Mouse (Mus musculus) forebrain, embryonic 12.5 days (tissue): ENCODE measurements at regions not wholly inside any gene's neighbourhood (a gene's known extent, or its start where the extent isn't known, plus 50 kb on each side); places are given as distances from the start of the nearest gene placed in this dataset.

ENCODE experiments used
- ATAC-seq: fragments of 200-750 bp; cut with Nextera tagmentation; 2 replicates; pipeline ENCODE4 v1.8.0; 2017; ENCODE audit warnings: moderate TSS enrichment; ENCODE audit not compliant: low FRiP score
- H3K27ac ChIP-seq: fragments of 300-500 bp; sonication (generic); 2 replicates; pipeline ENCODE4 v1.5.1; 2016; ENCODE audit warnings: mild to moderate bottlenecking
- H3K27me3 ChIP-seq: fragments of 300-500 bp; sonication (generic); 2 replicates; pipeline ENCODE4 v1.6.1; 2016; ENCODE audit warnings: mild to moderate bottlenecking
- H3K36me3 ChIP-seq: fragments of 300-500 bp; sonication (generic); replicated peaks from 2 replicates; pipeline ENCODE4 v1.6.1; 2016; ENCODE audit warnings: mild to moderate bottlenecking
- H3K4me1 ChIP-seq: fragments of 300-500 bp; sonication (generic); 2 replicates; pipeline ENCODE4 v1.6.1; 2016
- H3K4me2 ChIP-seq: fragments of 300-500 bp; sonication (generic); 2 replicates; pipeline ENCODE4 v1.6.1; 2016; ENCODE audit warnings: mild to moderate bottlenecking, moderate library complexity
- H3K4me3 ChIP-seq: fragments of 300-500 bp; sonication (generic); replicated peaks from 2 replicates; pipeline ENCODE4 v1.5.1; 2016; ENCODE audit warnings: mild to moderate bottlenecking
- H3K9ac ChIP-seq: fragments of 300-500 bp; sonication (generic); 2 replicates; pipeline ENCODE4 v1.6.1; 2016; ENCODE audit warnings: mild to moderate bottlenecking
- H3K9me3 ChIP-seq: fragments of 300-500 bp; sonication (generic); 2 replicates; pipeline ENCODE4 v1.6.1; 2016
- WGBS: fragments of 180-500 bp; shearing (Covaris S2); methylation state at CpG from one replicate; pipeline ENCODE4 v1.1.7; 2016; 5-methylcytosine and 5-hydroxymethylcytosine counted together

DNA sequence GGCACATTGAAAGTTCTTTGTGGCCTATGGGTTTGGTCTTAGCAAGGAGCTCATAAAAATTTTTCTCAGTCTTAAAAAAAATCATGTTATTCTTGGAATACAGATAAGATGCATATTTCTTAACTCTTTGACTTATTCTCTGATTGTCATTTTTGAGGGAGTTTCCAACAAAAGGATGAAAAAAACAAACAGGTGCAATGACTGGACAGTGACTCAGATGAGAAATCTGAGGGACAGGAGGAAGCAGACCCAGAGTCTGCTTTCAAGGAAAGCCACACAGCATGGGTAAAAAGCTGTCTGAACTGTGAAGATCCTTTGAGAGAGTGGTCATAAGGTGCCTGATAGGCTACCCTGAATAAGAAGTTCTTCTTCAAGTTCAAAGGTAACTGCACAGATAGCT lies 363.8 kb upstream of the Marcks start:
- no peaks in the 10 kb centered on the region for H3K27me3 ChIP-seq
- no peaks in the 10 kb centered on the region; the same call in 1 of the 2 replicates for H3K4me1 ChIP-seq
- no peak overlapping the region for H3K4me2 ChIP-seq
- H3K9ac ChIP-seq, result no peak overlapping the region
- H3K9me3 ChIP-seq, result no peaks in the 10 kb centered on the region
- H3K36me3 ChIP-seq, result no peaks in the 10 kb centered on the region
- no peak overlapping the region for H3K4me3 ChIP-seq
- no peak overlapping the region for H3K27ac ChIP-seq
- no peak for ATAC-seq

DNA sequence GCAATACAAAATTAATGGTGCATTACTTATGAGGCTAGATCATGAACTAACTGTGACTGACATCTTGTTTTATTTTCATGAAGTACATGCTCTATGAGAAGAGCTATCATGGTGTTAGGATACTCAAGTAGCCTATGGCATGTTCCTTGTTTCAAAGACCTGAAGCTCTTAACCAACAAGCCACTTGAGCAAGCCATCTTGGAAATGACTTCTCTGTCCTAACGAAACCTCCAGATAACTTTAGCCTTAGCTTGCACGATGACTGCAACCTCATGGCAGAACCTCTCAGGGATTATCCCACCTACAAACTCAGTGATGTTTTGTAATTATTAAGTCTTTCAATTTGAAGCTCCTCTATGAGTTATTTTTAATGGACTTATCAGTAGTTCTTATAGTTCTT lies 362.3 kb upstream of the Marcks start:
- no peaks in the 10 kb centered on the region for H3K9me3 ChIP-seq
- no peak overlapping the region for H3K27ac ChIP-seq
- 94% methylated on average over 2 of the region's 2 CpGs for WGBS
- H3K4me2 ChIP-seq, result no peak overlapping the region
- no peak overlapping the region for H3K4me3 ChIP-seq
- H3K36me3 ChIP-seq, result no peaks in the 10 kb centered on the region
- no peak for ATAC-seq
- no peaks in the 10 kb centered on the region for H3K27me3 ChIP-seq
- no peaks in the 10 kb centered on the region; the same call in 1 of the 2 replicates for H3K4me1 ChIP-seq
- no peak overlapping the region for H3K9ac ChIP-seq

DNA sequence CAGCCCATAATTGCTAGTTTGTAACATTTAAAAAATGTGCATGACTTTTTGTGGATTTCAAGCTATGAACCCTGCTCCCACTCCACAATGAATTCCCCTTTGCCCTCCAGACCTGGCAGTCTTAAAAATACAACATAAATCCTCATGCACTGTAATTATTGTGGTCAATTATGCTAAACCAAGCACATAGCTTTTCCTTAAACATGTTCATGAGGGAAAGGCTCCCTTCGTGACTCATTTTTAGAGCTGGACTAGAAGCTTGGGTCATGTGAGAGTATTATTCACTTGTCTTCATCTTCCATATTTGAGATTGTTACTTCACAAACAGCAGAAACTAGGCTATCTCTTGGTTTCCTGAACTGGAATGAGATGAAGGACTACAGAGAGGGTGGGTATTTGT lies 356.7 kb upstream of the Marcks start:
- H3K4me3 ChIP-seq, result no peak overlapping the region
- H3K27ac ChIP-seq, result no peak overlapping the region
- H3K36me3 ChIP-seq, result no peaks in the 10 kb centered on the region
- H3K9ac ChIP-seq, result no peak overlapping the region
- H3K4me2 ChIP-seq, result no peak overlapping the region
- no peak for ATAC-seq
- WGBS, result 84% methylated on average over 1 of the region's 1 CpGs
- peaks cover 10% of the 10 kb centered on the region for H3K4me1 ChIP-seq
- H3K9me3 ChIP-seq, result no peaks in the 10 kb centered on the region
- H3K27me3 ChIP-seq, result no peaks in the 10 kb centered on the region

DNA sequence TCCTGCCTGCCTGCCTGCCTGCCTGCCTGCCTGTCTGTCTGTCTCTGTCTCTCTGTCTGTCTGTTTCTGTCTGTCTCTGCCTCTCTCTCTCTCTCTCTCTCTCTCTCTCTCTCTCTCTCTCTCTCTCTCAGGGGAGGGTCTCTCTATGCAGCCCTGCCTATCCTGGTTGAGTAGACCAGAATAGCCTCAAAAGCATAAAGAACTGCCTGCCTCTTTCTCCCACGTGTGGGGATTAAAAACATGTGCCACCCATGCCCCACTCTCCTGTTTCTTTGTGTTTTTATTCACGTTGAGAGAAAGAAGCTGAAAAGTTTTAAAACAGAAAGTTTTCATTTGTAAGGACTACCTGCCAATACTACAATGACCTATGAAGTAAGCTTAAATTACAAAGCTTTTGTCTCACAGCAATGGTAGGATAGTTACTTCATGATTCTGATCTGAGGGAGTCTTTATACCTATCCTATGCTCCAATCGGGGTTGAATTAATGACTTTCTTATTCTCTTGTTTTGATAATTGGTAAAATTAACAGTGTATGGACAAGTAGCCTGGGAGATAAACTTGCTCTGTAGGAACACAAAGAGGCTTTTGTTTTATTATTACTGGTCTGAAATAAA lies 355.9 kb upstream of the Marcks start:
- H3K9ac ChIP-seq, result no peak overlapping the region
- H3K4me1 ChIP-seq, result peaks cover 10% of the 10 kb centered on the region
- H3K27me3 ChIP-seq, result no peaks in the 10 kb centered on the region
- no peaks in the 10 kb centered on the region for H3K9me3 ChIP-seq
- H3K4me2 ChIP-seq, result no peak overlapping the region
- no peaks in the 10 kb centered on the region for H3K36me3 ChIP-seq
- WGBS, result 6% methylated on average over 3 of the region's 3 CpGs
- peak; percentile 84; the same call in 1 of the 2 replicates for ATAC-seq
- peak overlapping the region; percentile 53 for H3K27ac ChIP-seq
- no peak overlapping the region for H3K4me3 ChIP-seq

DNA sequence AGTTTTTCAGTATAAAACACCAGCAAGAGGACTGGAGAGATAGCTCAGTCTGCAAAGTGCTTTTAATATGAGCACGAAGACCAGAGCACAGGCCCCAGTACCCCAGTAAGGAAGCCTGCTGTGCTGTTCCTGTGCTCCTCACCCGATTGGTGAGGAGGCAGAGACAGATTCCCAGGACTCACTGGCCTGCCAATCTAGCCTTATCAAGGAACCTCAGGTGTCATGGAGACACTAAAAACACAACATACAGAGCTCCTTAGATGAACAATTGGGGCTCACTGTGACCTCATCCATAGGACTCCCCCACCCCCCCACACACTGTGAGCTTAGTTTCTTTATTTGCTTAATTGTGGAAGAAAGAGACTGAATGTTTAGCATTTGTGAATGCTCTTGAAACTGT lies 355.4 kb upstream of the Marcks start:
- ATAC-seq, result peak; percentile 68; the same call in 1 of the 2 replicates
- no peaks in the 10 kb centered on the region for H3K27me3 ChIP-seq
- peak overlapping the region; percentile 53 for H3K27ac ChIP-seq
- H3K9me3 ChIP-seq, result no peaks in the 10 kb centered on the region
- WGBS, result 44% methylated on average over 2 of the region's 2 CpGs
- H3K4me2 ChIP-seq, result no peak overlapping the region
- peaks cover 10% of the 10 kb centered on the region for H3K4me1 ChIP-seq
- no peak overlapping the region for H3K9ac ChIP-seq
- H3K4me3 ChIP-seq, result no peak overlapping the region
- no peaks in the 10 kb centered on the region for H3K36me3 ChIP-seq

DNA sequence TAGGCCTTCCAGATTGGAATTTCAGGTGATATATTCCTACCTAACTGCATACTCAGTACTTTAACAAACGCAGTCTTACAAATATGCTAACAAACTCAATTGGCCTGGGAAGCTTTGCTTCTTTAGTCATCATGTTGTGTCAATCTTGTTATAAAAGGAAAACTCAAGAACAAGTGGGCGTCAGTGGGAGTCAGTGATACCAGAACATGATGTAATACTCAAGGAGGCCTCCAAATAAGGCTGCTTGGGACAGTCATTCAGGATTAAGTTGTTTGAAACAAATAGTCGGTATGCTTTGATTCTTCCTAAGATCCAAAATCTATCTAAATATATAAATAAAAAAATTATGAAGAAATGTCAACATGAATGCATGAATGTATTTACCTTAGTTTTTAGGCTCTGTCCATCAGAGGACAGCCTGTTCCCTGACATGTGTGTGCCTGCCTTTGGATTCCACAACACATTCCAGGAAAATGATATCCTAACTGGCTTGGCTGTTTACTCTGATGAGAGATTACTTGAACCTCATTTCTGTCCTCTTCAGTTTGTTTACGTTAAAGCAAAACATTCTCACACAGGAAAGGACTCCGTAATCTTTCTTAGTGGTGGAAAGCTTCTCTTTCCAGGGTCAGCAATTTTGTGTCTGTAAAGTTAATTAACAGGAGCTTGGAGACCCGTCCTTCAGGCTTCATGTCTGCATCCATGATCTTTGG lies 345.7 kb upstream of the Marcks start:
- WGBS, result 85% methylated on average over 6 of the region's 6 CpGs
- ATAC-seq, result no peak
- Histone ChIP-seq H3K36me3 (no peaks in the 10 kb centered on the region), H3K4me2 (no peak overlapping the region), H3K27me3 (no peaks in the 10 kb centered on the region), H3K9me3 (no peaks in the 10 kb centered on the region), H3K4me3 (no peak overlapping the region), H3K9ac (no peak overlapping the region), H3K4me1 (0 out of 2 replicates have a peak, but pooled peaks cover 3% of the 10 kb centered on the region), H3K27ac (no peak overlapping the region; the same call in 1 of the 2 replicates)

DNA sequence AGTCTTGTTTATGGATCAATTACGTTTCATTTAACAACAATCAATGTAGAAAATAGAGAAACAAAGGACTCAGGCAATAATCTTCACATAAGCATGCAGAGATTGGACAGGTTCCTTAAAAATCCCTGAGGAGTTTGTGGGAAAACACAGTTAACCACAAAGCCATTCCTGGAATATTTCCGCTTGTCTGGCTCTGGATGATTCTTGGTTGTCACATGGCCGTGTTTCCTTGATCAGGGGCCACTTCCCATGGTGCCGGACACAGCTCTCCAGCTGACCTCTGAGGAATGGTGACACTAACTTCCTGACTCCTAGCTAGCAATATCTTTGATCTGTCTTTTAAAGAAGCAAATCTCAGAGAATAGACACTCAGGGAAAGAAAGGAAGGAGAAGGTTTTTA lies 344.8 kb upstream of the Marcks start:
- Histone ChIP-seq H3K9ac (no peak overlapping the region), H3K36me3 (no peaks in the 10 kb centered on the region), H3K27me3 (no peaks in the 10 kb centered on the region), H3K4me2 (no peak overlapping the region), H3K4me1 (0 out of 2 replicates have a peak, but pooled peaks cover 3% of the 10 kb centered on the region), H3K4me3 (no peak overlapping the region), H3K9me3 (no peaks in the 10 kb centered on the region), H3K27ac (no peak overlapping the region)
- no peak for ATAC-seq
- WGBS, result 61% methylated on average over 4 of the region's 4 CpGs

DNA sequence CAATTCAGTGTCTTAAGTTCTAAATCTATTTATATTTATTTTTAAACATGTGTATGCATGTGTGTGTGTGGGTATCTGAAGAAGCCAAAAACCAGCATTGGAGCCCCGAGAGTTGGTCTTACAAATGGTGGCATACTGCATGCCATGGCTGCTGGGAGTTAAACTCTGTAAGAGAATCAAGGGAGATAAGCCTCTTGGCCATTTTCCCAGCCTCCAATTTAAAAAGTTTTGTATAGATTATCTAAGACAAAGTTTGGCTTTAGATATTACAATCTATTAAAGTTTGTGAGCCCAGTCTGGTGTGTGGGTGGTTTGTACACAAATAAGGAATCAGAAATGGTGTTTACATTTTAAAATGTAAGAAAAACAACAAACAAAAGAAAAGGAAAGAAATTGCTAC lies 343.2 kb upstream of the Marcks start:
- 82% methylated on average over 1 of the region's 1 CpGs for WGBS
- H3K4me2 ChIP-seq, result no peak overlapping the region
- H3K4me1 ChIP-seq, result 0 out of 2 replicates have a peak, but pooled peaks cover 3% of the 10 kb centered on the region
- no peak overlapping the region for H3K27ac ChIP-seq
- no peak overlapping the region for H3K4me3 ChIP-seq
- no peaks in the 10 kb centered on the region for H3K27me3 ChIP-seq
- H3K9me3 ChIP-seq, result no peaks in the 10 kb centered on the region
- no peak for ATAC-seq
- H3K36me3 ChIP-seq, result no peaks in the 10 kb centered on the region
- no peak overlapping the region for H3K9ac ChIP-seq

DNA sequence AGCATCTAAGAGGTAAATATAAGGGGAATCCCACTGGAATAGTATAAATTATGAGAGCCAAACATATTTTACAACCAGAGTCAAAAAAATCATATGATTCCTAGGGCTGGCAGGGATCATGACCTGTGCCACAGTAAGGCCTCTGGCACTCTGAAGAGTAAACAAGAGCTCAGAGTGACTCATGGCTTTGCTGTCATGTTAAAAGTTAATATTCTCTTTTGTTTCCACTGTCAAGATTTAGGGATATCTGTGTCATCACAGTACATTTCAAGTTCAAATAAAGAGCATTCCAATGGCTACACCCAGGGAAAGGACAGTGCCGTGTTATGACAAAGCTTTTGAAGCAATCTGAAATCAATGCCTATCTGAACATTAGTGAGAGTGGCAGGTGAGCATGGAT lies 341.6 kb upstream of the Marcks start:
- Histone ChIP-seq H3K27me3 (no peaks in the 10 kb centered on the region), H3K9me3 (no peaks in the 10 kb centered on the region), H3K27ac (no peak overlapping the region), H3K9ac (no peak overlapping the region), H3K4me2 (no peak overlapping the region), H3K36me3 (no peaks in the 10 kb centered on the region), H3K4me1 (0 out of 2 replicates have a peak, but pooled peaks cover 3% of the 10 kb centered on the region), H3K4me3 (no peak overlapping the region)
- 79% methylated on average over 1 of the region's 1 CpGs for WGBS
- ATAC-seq, result no peak

DNA sequence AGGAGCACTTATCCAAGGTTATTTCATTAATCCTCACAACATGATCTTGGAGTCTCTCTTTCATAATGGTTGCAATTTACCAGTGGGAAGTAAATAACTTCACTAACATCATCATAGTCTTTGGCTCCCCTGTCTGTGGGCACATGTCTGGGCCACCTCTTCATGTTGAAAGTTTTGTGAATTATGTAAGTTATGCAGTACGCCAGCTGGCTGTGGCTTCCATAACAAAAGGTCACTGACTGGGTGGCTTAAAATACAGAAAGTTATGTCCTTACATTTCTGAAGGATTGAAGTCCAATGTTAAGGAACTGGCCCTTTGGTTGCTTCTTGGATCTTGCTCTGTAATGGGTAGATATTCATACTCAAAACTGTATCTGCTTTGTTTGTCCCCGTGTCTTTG lies 339.4 kb upstream of the Marcks start:
- no peak overlapping the region for H3K4me2 ChIP-seq
- H3K4me3 ChIP-seq, result no peak overlapping the region
- H3K9me3 ChIP-seq, result no peaks in the 10 kb centered on the region
- 97% methylated on average over 2 of the region's 2 CpGs for WGBS
- H3K27me3 ChIP-seq, result no peaks in the 10 kb centered on the region
- H3K36me3 ChIP-seq, result no peaks in the 10 kb centered on the region
- H3K27ac ChIP-seq, result no peak overlapping the region
- no peak overlapping the region for H3K9ac ChIP-seq
- no peak for ATAC-seq
- no peaks in the 10 kb centered on the region for H3K4me1 ChIP-seq

DNA sequence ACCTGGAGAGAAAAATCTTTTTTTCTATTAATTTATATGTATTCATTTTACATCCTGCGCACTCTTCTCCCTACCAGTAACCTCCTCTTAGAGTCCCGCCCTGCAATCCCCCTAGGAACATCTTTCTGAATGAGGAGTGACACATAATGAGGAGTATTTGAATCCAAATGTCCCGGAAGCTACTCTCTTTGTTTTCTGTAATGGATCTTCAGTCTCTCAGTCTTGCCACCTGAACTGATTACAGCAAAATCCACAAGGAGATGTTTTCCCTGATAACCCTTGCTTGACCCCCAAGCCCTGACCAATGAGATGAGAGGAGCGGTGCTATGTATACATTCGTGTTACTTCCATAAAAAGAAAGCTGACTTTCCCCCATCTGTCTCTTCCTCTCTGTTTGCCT lies 334.4 kb upstream of the Marcks start:
- H3K9me3 ChIP-seq, result no peaks in the 10 kb centered on the region
- no peak overlapping the region for H3K4me2 ChIP-seq
- no peak for ATAC-seq
- WGBS, result 90% methylated on average over 5 of the region's 5 CpGs
- H3K9ac ChIP-seq, result no peak overlapping the region
- H3K27me3 ChIP-seq, result no peaks in the 10 kb centered on the region
- H3K4me1 ChIP-seq, result no peaks in the 10 kb centered on the region
- no peak overlapping the region for H3K4me3 ChIP-seq
- H3K27ac ChIP-seq, result no peak overlapping the region
- H3K36me3 ChIP-seq, result no peaks in the 10 kb centered on the region

DNA sequence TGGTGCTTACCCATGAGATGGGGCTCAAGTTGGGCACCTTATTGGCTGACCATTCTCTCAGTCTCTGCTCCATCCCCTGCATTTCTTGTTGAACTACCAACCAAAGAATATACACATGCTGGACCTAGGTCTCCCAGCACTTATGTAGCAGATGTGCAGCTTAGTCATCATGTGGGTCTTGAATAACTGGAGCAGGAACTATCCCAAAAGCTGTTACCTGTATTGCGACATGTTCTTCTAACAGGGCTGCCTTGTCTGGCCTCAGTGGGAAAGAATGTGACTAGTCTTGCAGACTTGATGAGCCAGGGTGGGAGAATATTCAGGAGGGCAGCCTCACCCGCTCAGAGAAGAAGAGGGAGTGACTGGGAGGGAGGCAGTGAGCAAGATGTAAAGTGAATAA lies 318.7 kb upstream of the Marcks start:
- H3K4me1 ChIP-seq, result no peaks in the 10 kb centered on the region
- no peaks in the 10 kb centered on the region for H3K36me3 ChIP-seq
- no peak overlapping the region for H3K4me2 ChIP-seq
- WGBS, result 65% methylated on average over 2 of the region's 2 CpGs
- no peaks in the 10 kb centered on the region for H3K27me3 ChIP-seq
- ATAC-seq, result no peak
- H3K4me3 ChIP-seq, result no peak overlapping the region
- no peak overlapping the region for H3K9ac ChIP-seq
- no peak overlapping the region for H3K27ac ChIP-seq
- no peaks in the 10 kb centered on the region for H3K9me3 ChIP-seq

DNA sequence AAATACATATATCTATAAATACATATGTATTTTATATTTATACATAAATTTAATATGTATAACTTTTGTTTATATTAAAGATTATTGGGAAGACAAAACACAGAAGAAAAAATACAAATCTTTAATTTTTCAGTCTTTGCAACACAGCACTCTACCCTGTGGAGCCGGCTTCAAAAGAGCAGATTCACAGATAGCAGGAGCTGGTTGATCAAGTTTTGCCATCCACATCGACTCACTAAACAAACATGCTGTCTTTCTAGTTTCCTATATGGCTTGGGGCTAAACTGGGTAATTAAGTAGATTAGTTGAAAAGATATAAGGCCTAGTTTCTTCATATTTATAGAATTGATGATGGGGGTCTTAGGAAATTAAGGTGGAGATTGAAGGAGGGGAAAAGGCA lies 311.2 kb upstream of the Marcks start:
- Histone ChIP-seq H3K9ac (no peak overlapping the region), H3K4me2 (no peak overlapping the region), H3K27me3 (no peaks in the 10 kb centered on the region), H3K4me1 (no peaks in the 10 kb centered on the region), H3K9me3 (no peaks in the 10 kb centered on the region), H3K4me3 (no peak overlapping the region), H3K27ac (no peak overlapping the region), H3K36me3 (no peaks in the 10 kb centered on the region)
- 92% methylated on average over 2 of the region's 2 CpGs for WGBS
- ATAC-seq, result no peak
